Mouse (Mus musculus) bone marrow macrophage, adult 2 months (primary cell): ENCODE measurements around the gene Gm42906.

Source experiments
- CTCF ChIP-seq: IDR thresholded peaks from 2 replicates; pipeline ENCODE4 v1.5.1; 2012; ENCODE audit warnings: low read depth, mild to moderate bottlenecking, low read length, moderate library complexity
- POLR2A ChIP-seq: IDR thresholded peaks from 2 replicates; pipeline ENCODE4 v1.6.1; 2012; ENCODE audit warnings: mild to moderate bottlenecking, low read depth, low read length, borderline replicate concordance

- TF ChIP-seq POLR2A: no peak
- no peak for TF ChIP-seq CTCF
Observed at GRCm38 (mm10) chr5:151192266-151192665, 235.7 kb downstream of the Gm42906 start.
